Mouse (Mus musculus) brain, embryonic 14.5 days (tissue): ENCODE measurements around the gene Rnf214.

Source experiments
- CTCF ChIP-seq: fragments of 200-500 bp; IDR thresholded peaks from 2 replicates; pipeline ENCODE4 v1.5.1; 2012; ENCODE audit warnings: inconsistent platforms, mild to moderate bottlenecking, moderate library complexity, borderline replicate concordance; ENCODE audit not compliant: insufficient read depth, insufficient read length; ENCODE audit errors: extremely low read depth
- POLR2A ChIP-seq: fragments of 200-500 bp; IDR thresholded peaks from 2 replicates; pipeline ENCODE4 v1.6.1; 2012; ENCODE audit warnings: mild to moderate bottlenecking, inconsistent platforms, borderline replicate concordance; ENCODE audit not compliant: poor library complexity, insufficient read depth, insufficient read length, severe bottlenecking; ENCODE audit errors: extremely low read depth

- no peak for TF ChIP-seq CTCF
- no peak for TF ChIP-seq POLR2A
Observed at GRCm38 (mm10) chr9:45841458-45841857, 65.3 kb downstream of the Rnf214 start.
